Mouse (Mus musculus) retina, adult 2 months (tissue): ENCODE data around the gene Camta1.
A peak's percentile ranks its signal among the peaks of the same experiment; 100 is the strongest.

ENCODE experiments used
- DNase-seq: peaks from one replicate; pipeline ENCODE4 v3.0.0-alpha.2; 2012; ENCODE audit warnings: low read depth, low spot score

Gene Camta1

DNA sequence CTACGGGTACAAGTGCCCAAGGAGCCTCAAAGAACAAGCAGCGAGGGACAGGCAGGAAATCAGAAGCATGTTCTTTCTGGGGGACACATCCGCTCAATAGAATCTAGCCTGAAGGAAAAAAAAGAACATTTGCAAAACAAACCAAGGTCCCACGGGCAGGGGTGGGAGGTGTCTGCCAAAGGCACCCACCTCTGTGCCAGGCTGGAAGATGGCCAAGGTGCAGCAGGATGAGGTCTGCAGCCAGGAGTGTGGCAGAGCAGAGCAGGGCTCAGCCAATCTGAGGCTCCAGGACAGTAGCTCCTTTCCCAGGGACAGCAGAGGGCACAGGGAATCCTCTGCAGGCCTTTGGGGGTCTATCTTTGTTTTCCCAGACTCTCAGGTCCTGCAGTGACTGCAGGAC lies 706.1 kb downstream of the Camta1 start:
- DNase-seq = no peak

DNA sequence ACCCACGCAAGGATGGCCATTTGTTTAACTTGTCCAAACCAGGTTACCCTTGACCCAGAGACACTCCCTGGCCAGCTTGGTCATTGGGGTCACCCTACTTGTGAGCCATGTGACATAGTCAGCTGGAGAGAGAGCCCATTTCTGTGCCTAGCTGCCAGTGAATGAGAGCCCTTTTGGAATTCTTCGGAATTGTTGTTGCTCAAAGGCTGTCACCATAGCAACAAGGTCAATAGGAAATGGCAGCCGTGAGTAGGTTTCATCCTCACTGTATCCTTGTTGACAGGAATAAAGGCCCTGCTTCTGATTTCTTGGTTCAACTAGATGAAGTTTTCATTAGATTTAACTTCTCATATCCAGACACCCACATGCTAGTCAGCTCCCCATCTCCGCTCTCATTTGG lies 707.4 kb downstream of the Camta1 start:
- no peak for DNase-seq

DNA sequence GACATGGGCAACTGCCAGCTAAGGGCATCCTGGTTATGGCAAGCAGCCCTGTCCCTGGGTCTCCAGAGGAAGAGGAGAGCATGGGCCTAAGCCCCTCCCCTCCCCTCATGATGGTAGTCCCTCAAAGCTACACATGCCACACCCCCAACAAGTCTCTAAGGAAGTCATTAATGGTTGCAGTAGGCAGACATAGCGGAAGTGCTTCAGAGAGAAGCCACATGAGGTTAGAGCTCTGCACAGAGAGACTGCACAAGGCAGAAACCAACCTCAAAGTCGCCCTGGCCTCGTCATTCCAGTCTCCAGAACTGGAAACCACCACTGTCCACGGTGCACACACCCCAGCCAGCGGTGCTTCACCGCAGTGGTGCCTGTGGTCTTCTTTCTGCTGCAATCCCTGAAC lies 709.7 kb downstream of the Camta1 start:
- no peak for DNase-seq

DNA sequence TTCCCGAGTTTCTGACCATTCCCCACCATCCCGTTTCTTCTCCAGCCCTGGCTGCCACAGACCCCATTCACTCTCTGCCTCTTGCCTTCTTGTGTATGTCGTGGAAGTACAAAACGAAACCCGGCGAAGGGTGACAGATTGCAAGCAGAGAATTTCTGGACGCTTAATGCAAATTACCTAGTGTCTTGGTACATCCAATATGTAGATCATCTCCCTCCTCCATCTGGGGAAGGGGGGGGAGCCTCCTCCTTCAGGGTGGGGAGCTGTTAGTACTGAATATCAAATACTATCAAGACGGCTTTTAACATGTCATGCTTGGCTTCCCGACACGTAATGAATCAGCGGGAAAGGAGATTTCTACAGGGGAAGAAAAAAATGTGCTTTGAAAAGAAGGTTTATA lies 710.8 kb downstream of the Camta1 start:
- DNase-seq = no peak

DNA sequence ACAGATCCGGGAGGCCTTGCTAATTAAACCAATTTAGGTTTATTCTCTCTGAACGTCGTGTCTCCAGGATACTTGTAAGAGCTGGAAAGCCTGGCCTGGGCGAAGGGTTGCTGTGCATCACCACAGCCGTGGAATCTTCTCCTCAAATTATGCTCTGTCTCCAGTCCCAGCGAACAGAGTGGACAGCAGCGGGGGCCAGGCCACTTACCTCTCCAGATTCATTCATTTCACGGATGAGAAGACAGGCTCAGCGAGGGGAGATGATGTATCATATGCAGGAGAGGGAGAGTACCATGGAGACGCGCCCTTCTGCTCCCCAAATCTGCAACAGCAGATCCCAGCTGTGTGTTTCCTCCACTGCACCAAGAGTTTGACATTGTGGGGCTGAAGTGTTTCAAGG lies 711.6 kb downstream of the Camta1 start:
- DNase-seq = no peak

DNA sequence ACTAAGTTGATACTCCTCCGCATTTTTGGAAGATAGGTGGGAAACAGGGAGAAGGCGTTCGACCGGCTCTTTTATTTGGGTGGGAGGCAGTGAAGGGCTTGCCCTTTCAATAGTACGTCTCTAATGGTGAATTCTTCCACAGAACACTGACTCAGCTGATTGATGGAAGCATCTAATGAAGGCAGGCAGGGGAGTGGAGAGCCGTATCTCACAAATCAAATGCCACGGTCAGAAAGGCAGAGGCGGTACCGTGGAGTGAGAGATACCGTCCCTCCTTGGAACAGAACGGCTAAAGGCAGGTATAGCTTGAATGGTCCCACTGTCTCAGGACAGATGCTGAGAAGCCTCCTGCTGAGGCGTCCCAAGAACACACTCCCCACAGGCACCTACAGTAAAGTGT lies 714.1 kb downstream of the Camta1 start:
- DNase-seq = no peak

DNA sequence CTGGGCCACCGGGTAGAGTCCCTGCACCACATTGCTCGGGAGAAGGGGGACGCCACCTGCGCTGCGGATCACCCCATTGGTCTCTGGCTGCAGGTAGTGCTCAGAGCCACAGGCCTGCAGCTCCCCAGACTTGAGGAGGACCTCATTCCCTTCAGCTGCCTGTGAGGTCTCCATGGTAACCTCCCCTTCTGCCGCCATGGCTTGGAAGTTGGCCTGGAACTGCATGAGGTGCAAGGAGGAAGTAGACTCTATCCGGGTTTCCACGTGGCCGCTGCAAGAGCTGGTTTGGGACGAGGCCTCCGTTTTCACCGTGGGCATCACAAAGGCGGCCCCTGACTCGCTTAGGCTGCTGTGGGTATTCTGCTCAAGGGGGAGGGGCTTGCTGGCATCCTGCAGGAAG lies 717.6 kb downstream of the Camta1 start:
- no peak for DNase-seq

DNA sequence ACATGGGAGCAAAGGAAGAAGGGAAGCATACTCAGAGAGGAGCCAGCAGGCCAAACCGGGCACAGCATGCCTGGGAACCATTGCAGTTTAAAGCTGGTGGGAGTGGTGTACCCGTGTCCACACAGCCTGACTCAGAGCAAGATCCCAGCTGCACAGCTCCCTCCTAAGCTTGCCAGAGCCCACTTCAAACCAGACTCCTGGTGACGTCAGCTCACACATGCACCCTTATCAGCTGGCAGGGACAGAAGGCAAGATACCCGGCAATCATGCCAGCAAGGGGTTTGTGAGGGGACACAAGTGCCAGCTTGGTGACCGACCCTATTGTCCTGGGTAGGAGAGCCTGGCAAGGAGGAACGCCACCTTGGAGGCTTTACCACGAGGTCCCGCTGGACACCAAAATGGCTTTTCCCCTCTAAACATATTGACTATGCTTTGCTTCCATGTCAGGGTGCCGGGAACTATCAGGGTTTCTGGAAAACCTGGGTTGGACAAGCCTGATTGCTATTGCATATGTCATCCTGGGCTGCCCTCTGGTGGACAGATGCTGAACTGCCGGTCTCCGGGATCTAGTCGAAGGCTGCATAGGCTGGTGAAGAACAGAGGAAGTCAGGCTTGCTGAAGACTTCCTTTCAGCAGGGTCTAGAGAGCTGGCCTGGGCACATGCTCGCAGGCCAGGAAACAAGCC lies 720.3 kb downstream of the Camta1 start:
- DNase-seq = peak; percentile 77

DNA sequence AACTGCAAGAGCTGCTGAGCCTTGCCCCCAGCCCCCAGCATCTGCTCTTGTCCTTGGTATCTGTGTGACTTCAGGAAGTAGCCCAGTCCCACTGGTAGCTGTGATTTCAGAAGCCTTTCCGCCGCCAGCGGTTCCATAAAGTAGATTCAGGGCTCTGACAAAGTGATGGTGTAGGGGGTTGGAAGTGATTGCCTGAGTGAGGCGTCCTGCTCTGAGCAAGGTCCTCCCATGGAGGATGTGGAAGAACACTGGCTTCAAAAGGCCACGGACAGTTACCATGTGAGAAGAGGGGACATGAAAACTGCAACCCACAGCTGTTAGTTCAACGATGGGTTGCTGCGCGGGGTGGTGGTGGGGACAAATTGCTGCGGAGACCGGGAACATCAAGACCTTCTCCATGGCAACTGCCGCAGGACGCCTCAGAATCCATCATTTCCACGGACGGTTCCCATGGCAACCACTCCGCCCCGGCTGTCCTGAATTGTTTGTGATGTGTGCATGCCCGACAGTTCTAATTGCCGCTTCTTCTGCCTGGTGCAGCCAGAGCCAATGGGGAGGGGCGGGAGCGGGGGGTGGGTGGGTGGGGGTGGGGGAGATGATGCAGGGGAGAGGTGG lies 721.2 kb downstream of the Camta1 start:
- no peak for DNase-seq

DNA sequence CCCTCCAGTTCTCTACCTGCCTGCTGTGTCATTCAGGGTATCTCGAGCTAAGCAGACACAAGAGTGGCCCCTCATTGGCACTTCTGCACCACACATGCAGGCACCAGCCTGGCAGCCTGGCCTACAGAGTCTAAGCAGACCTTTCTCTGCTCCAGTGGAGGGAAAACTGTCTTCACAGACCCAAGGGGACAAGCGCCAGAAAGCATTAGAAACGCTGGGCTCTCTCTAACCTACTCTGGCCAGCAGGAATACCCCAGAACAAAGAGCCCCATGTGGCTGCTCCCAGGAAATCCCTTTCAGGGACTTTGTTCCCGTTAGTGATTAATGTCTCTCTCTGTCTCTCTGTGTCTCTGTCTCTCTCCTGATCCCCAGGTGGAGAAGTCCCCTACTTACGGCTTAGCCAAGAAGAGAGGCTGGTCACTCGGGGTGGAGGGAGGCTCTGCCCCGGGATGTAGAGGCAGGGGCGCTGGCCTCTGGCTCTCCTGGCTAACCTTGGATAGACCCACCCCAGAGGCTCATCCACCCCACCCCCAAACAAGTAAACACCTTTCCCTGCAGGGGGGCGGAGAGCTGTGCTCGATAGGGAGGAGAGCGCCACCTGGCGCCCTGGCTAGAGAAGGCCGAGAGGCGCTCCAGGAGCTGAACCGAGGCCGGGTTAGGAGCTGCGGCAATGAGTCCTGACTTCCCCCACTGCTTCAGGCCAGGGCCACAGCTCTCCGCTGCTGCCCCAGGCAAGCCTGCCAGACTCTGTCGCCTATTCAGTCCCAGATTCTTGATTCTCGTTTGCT lies 722.4 kb downstream of the Camta1 start:
- DNase-seq = no peak

DNA sequence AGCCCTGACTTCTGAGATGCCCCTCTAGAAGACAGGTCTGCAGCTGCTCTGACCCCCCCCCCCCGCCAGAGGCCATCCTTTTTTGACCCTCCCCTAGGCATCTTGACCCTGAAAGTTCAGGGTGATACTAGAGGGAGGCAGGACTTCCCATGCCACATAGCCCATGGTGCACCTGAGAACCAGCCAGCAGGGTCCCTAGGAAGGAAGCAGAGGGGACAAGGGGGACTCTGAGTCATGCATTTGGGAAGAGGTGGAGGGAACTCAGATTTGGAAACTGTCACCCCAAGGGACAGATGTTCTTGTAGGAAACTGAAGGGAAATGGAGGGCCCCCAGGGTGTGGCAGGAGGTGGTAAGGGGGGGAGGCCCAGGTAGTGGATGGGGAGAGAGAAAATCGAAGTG lies 723.1 kb downstream of the Camta1 start:
- DNase-seq = no peak

DNA sequence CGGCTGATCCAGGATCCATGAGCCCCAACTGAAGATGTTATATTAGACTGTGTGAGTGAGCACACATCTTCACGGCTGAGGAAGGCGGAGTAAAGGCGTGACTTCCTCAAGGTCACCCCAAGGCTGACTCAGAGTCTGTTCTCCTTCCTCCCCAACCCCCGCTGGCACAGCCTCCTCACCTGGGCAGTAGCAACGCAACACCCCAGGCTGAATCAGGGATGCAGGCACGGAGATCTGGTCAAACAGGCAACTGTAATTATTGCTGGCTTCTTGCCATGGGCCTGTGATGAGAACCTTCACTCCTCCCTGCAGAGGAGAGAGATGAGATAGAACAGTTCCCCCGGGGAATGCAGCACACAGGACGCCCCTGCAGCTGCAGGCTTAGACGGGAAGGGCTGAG lies 723.5 kb downstream of the Camta1 start:
- no peak for DNase-seq

DNA sequence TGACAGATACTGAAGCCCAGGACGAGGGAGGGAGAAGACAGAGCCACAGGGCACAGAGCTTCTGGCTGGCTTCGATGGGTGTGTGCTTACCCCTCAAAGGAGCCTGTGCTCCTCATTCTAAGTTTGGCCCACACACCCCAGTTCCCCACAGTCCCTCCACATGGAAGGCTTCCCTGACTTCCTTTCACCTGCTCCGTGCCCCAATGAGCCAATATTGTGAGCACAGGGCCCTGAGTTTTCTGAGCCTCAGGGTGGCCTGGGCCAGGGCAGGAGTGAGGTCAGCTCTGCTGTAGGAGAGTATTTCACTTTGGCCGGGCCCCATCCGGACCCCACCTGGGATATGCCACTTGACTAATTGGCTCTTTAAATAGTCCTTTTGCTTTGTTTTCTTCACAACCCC lies 724.0 kb downstream of the Camta1 start:
- no peak for DNase-seq

DNA sequence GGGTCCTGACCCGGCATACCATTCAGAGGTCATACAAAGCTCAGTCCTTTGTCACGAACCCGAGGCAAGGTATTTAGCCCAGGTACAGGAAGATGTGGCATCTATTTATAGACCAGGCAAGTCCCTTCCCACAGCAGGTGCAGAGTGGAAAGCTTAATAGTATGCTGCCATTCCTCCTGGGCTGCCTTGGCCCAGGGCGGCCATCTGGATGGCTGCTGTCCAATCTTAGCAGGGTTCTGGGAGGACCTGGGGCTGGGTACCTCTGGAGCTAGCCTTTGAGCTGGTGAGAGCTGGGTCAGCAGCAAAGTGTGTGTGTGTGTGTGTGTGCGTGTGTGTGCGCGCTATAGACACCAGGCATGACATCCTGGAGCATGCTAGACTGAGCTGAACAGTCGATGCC lies 726.2 kb downstream of the Camta1 start:
- no peak for DNase-seq

DNA sequence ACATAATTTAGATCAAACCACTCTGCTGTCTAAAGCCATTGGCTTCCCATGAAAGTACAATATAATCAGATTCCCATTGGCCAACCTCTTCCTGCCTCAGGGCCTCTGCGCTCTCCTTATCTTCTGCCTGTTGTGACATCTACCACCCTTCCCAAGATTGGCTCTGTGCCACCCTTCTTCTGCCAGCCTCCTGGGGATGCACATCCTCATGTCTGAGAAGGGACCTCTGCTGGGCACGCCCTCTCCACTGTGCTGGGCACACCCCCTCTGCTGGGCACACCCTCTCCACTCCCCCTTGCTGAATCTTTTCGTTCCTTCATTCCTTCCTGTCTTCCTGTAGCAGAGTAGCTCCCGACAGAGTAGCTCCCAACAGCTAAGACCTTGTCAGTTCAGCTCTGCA lies 727.9 kb downstream of the Camta1 start:
- no peak for DNase-seq

DNA sequence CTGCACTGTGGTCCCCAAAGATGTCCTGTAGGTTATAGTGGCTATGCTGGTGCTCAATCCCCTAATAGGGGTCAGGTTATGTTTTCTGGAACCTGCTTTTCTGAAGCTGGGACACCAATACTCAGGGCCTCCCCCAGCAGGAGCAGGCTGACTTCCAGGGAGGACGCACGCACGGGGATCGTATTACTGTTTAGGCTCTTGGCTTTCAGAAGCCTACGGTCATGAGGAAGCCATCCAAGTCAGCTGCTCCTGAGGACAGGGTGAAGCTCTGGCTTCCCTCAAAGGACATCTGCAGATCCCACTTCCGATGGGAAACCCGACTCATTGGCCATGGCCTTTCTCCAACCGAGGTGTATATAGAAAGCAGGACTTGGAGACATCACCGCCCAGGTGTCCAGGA lies 729.2 kb downstream of the Camta1 start:
- no peak for DNase-seq

DNA sequence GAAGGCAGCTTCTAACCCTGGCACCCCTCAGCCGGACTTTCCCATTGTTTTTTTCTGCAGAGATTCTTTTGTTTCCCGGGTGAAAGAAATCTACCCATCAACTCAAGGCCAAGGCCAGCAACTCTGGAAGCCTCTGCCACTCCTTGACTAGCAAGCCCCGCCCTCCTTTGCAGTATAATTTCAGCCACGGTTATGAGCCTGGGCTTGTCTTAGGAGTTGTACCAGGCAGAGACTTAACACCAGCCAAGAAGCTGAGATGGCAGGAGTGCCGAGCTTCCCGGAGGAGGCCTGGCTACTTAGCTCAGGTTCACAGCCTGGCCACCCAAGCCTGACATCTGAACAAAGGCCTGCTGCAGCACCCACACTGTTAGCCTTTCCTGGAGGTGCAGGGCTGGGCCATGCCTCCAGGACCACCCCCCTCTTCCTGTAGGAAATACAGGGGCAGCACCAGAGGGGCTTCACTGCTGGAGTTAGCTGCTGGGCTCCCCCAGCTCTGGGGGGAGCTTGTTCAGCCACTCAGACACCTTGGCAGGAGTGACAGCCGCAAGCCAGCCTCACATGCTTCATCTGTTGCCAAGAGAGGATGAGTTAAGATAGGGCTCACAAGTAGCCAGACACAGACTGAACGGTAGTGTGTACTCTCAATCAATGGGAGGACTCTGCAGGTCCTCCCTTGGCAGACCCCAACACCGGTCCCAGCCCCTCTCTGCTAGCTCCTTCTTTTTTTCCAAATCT lies 730.8 kb downstream of the Camta1 start:
- DNase-seq = no peak

DNA sequence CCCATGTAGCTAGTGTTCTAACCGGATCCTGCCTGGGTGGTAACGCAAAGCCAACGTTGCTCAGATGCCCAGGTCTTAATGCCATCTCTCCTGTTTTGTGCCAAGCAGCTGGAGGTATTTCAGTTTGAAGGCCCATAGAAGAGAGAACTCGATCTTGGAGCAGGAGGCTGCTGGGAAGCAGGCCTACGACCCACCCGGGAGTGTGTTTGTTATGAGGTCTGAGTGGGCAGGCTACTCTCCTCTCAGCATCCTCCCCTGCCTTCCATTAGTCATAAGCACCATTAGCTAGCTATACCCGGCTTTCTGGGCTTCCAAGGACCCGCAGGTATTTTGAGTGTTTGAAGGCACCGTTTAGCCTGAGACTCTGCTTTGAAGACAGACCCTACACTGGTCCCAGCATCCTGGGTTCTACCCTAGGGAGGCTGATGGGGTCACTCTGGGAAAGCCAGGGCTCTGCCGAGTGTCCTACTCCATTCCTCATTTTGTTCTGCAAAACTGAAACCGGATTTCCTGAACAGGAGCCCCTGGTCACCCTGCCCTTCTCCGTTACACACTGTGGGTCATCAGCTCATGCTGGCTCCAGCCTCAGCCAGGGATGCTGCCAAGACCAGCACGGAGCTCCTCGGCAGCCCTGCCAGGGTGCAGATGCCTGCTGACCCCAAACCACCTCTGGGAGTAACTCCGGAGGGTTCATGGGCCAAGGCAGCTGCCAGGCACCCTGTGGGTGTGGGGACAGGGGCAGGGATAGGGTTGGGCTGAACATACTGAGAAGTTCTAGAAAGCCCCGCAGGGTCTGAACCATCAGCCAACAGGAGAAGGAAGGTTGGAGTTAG lies 731.7 kb downstream of the Camta1 start:
- DNase-seq = no peak

DNA sequence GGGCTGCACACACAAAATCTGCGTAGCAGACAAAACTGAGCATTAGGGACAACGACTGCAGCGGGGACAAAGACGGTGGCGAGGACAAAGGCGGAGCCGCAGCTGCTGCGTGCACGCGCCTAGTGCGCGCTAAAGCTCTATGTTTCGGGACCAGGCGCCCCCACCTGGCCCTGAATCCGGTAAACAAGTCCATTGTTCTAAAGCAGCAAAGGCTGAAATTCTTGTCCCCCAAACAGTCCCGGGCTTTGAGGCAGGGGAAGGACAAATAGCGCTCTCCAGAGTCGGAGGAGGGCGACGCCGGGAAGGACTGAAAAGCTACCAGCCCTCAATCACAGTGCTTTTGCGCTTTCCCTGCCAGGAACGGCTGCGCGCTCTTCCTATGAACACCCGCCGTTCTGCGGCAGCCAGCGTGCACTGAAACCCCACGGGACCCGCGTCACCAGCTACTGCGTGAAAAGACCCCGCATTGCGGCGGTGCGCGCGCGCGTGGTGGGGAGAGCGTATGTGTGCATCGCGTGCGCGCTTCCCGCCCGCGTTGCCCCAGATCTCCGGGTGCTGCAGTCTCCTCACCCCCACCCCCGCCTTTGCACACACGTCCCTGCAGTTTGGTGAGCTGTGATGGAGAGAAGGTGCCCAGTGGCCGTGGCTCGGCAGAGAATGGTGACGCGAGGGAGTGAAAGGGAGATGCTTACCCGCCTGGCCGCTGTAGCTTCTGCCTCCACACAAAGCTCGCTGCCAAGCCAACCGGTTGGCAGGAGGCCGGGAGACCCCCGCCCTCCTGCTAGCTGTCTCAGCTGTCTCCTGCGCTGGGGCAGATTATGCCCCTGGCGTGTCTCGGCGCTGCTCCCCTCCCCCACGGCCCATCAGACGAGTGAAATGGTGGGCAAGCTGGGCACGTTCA lies 732.8 kb downstream of the Camta1 start:
- DNase-seq = peak; percentile 72
